Comparison of ENCODE assay signal across 8 mouse cellular contexts in genomic region chr11:106762139-106762799, GRCm38 (mm10). TPM values are rescaled to one million over a fixed set of nuclear protein-coding genes. Genes with fewer than 3 reads are reported as not detected.
DNase-seq lines count a peak whose midpoint lies in the region; ATAC-seq lines count a peak whose summit lies in the region.

No protein-coding gene starts in this region.

- H3K4me3 ChIP-seq in midbrain, embryonic 14.5 days (replicated peaks; ENCODE audit: low read depth, low read length) = no peak overlapping the region

- peak overlapping the region; percentile 37; the same call in 1 of the 2 replicates for H3K27ac ChIP-seq in midbrain, embryonic 14.5 days (replicated peaks; ENCODE audit: low read depth, low read length)

- no peaks in the 10 kb centered on the region for H3K4me1 ChIP-seq in midbrain, embryonic 14.5 days (ENCODE audit: control insufficient read depth, insufficient read depth, low read length)

- no peaks in the 10 kb centered on the region for H3K9me3 ChIP-seq in midbrain, embryonic 14.5 days (ENCODE audit: control insufficient read depth, low read length)

- no peaks in the 10 kb centered on the region for H3K27me3 ChIP-seq in midbrain, embryonic 14.5 days (ENCODE audit: control insufficient read depth, insufficient read depth, low read length)

- H3K4me2 ChIP-seq in midbrain, embryonic 14.5 days (ENCODE audit: low read length) = no peak overlapping the region

- H3K36me3 ChIP-seq in midbrain, embryonic 14.5 days (ENCODE audit: control insufficient read depth, insufficient read depth, low read length) = peaks cover 17% of the 10 kb centered on the region; the same call in 1 of the 2 replicates

- ATAC-seq in midbrain, embryonic 14.5 days (ENCODE audit: low FRiP score, low TSS enrichment) = no peak

- WGBS in midbrain, embryonic 14.5 days = 41% methylated on average over 5 of the region's 5 CpGs

- H3K9ac ChIP-seq in midbrain, embryonic 14.5 days (replicated peaks; ENCODE audit: low read length) = no peak overlapping the region

- DNase-seq in ovary, adult 18-20 months (ENCODE audit: low spot score) = peak; percentile 28
- DNase-seq in ovary, postnatal 10 days (ENCODE audit: low spot score) = no peak
- peak; percentile 48 to 74 for DNase-seq in heart, adult 18-20 months
- peak; percentile 21 to 24 for DNase-seq in kidney, postnatal 36 days
- no peak for DNase-seq in midbrain, embryonic 14.5 days
- DNase-seq in thymus, postnatal 4 days = peak; percentile 58
- DNase-seq in frontal cortex, postnatal 25 days (ENCODE audit: low spot score in 2 of 2) = no peak
- no peak for DNase-seq in layer of hippocampus, postnatal 25 days (ENCODE audit: extremely low spot score in 1 of 2, low spot score in 1 of 2)

RNA-seq across cellular contexts. Expression of gene Milr1, which starts 11.2 kb away (rescaled TPM):
- total RNA-seq in heart, adult 18-20 months (2021) = 1 to 10 TPM in 1 of 2 experiments, under 1 TPM in 1; 0.54 to 1.7 TPM
- polyA plus RNA-seq in midbrain, embryonic 14.5 days (2014; fragmentation: Nextera tagmentation; extraction: Ambion mirVana) = 0.20 and 1.4 TPM in 2 replicates
- total RNA-seq in layer of hippocampus, postnatal 25 days (2021) = not detected

RNA-seq across cellular contexts. Expression of gene Pecam1, which starts 11.8 kb away (rescaled TPM):
- total RNA-seq in heart, adult 18-20 months (2021) = 100 to 1,000 TPM in 1 of 2 experiments, 10 to 100 TPM in 1; 91.5 to 105 TPM
- 9.7 and 14.8 TPM in 2 replicates for polyA plus RNA-seq in midbrain, embryonic 14.5 days (2014; fragmentation: Nextera tagmentation; extraction: Ambion mirVana)
- 10 to 100 TPM; 13.6 to 16.6 TPM for total RNA-seq in layer of hippocampus, postnatal 25 days (2021)

RNA-seq across cellular contexts. Expression of gene Polg2, which starts 17.1 kb away (rescaled TPM):
- total RNA-seq in heart, adult 18-20 months (2021) = 1 to 10 TPM; 3.5 to 4.6 TPM
- polyA plus RNA-seq in midbrain, embryonic 14.5 days (2014; fragmentation: Nextera tagmentation; extraction: Ambion mirVana) = 9.4 and 9.5 TPM in 2 replicates
- total RNA-seq in layer of hippocampus, postnatal 25 days (2021) = 1 to 10 TPM; 4.0 to 4.1 TPM

RNA-seq across cellular contexts. Expression of gene Ddx5, which starts 26.7 kb away (rescaled TPM):
- total RNA-seq in heart, adult 18-20 months (2021) = 100 to 1,000 TPM; 291 to 328 TPM
- 470 and 537 TPM in 2 replicates for polyA plus RNA-seq in midbrain, embryonic 14.5 days (2014; fragmentation: Nextera tagmentation; extraction: Ambion mirVana)
- total RNA-seq in layer of hippocampus, postnatal 25 days (2021) = 100 to 1,000 TPM; 711 to 757 TPM

RNA-seq across cellular contexts. Expression of gene Cep95, which starts 26.8 kb away (rescaled TPM):
- total RNA-seq in heart, adult 18-20 months (2021) = 1 to 10 TPM; 3.8 to 5.3 TPM
- 13.9 and 14.4 TPM in 2 replicates for polyA plus RNA-seq in midbrain, embryonic 14.5 days (2014; fragmentation: Nextera tagmentation; extraction: Ambion mirVana)
- 10 to 100 TPM; 11.3 to 15.8 TPM for total RNA-seq in layer of hippocampus, postnatal 25 days (2021)

Comparison
In these comparisons a context has a peak if more than half of its experiments do, and no peak if none do; other contexts are left out.
1. DNase-seq: peak in ovary, adult 18-20 months (single experiment), heart, adult 18-20 months (2 of 2), kidney, postnatal 36 days (2 of 2) and thymus, postnatal 4 days (single experiment); none in ovary, postnatal 10 days (single experiment), midbrain, embryonic 14.5 days (single experiment), frontal cortex, postnatal 25 days (0 of 2) and layer of hippocampus, postnatal 25 days (0 of 2).
2. RNA of gene Pecam1, which starts 11.8 kb away (total RNA-seq): 91.5 to 105 TPM in heart, adult 18-20 months; 13.6 to 16.6 TPM in layer of hippocampus, postnatal 25 days; every median in the first group is over 4 times any median in the second.